Mouse (Mus musculus) kidney, postnatal 36 days (tissue): ENCODE data around the gene Ctrl.
A peak's percentile ranks its signal among the peaks of the same experiment; 100 is the strongest.
"Not testable (repeated sequence)": the region's sequence is repeated elsewhere in the genome, so short reads cannot be mapped to it uniquely, and the experiment has no call there.

Experiments used
- DNase-seq, 2 experiments: peaks; one replicate each; pipeline ENCODE4 v3.0.0; 2021 to 2022; ENCODE audit warnings: mixed read lengths in 2 of 2

Gene Ctrl

GRCm38 (mm10) chr8:105933762-105934161 is at the start of gene Ctrl:
Gene Ctrl, minus strand, starts transcription at chr8:105933862.
- no peak for DNase-seq

DNA sequence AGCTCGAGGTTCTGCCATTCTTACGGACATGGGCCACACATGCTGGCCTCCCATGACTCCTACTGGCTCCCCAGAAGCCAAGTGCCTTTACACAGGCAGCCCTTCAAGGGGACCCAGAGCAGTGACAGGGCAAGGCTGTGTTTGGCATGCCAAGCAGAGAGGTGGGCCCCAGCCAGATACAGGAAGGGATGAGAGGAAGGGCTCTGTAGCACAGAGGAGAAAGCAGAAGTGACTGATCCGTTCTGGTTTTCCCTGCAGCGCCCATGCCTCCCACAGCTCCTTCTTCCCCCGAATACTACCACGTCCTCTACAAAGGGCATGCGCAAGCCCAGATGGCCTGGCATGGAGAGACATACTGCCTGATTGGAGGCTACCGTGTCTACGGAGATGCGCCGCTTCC is 49.7 kb upstream of the Ctrl start:
- not testable (repeated sequence) for DNase-seq

GRCm38 (mm10) chr8:105981146-105981545 is 47.5 kb upstream of the Ctrl start:
- DNase-seq = no peak

- no peak for DNase-seq
Measured at GRCm38 (mm10) chr8:105979325-105979724, 45.7 kb upstream of the Ctrl start, which contains the start of gene Dpep3. Gene Dpep3, minus strand, starts transcription at chr8:105979429.

GRCm38 (mm10) chr8:105975363-105975762 is 41.7 kb upstream of the Ctrl start:
- no peak for DNase-seq

- DNase-seq = no peak
Measured at GRCm38 (mm10) chr8:105971019-105971720, 37.5 kb upstream of the Ctrl start.

GRCm38 (mm10) chr8:105969367-105969766 is 35.7 kb upstream of the Ctrl start:
- DNase-seq = no peak

- DNase-seq = no peak
Measured at GRCm38 (mm10) chr8:105966692-105967311, 33.1 kb upstream of the Ctrl start.

DNA sequence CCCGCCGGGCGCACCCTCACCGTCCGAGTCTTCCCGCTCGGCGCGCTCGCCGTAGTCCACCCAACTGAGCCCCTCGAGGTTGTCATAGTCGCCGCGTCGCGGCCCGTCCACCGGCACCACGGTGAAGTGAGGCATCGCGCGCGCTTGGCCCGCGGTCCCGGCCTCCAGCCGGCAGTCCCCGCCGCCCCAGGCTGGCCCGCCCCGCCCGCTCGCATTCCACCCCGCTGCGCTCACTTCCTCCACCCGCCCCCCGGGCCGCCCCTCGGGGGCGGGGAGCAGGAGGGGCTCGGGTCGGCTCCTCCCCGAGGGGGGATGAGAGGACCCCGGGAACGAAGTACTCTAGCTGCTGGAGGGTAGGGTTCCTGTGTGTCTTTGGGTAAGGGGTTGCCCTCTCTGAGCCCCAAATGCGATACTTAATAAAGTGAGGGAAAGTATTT is 32.3 kb upstream of the Ctrl start, which contains the start of gene Slc12a4:
Gene Slc12a4 (minus strand): TSS at position 193 of the 437 bp plus-strand sequence.
- peak; percentile 73 to 90 for DNase-seq

DNA sequence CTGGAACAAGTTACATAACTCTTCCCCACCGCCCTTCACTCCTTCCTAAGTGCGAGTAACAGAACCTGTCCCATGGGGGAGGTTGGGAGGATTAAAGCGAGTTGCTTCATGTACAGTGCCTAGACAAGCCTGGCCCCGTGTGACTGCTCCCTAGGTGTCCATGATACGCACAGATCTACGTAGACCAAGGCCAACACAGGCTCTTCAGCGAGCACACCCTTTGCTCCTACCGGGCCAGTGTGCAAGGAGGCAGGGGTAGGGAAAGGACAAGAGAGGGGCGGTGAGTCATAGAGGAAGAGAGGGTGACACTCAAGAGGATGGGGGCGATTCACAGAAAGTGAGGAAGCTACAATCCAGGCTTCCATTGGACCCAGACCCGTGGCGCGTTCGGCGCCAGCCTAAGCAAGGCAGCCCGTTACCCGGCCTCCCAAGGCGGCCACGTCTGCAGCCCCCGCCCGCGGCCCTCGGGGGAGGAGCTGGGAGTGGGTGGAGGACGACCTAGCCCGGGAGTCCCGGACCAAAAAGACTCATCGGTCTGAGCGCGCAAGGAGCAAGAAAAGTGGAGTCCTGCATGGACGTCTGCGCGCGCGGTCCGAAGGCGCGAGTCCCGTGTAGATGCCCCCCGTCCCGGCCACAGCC is 31.7 kb upstream of the Ctrl start:
- DNase-seq = peak; percentile 36 to 69

DNA sequence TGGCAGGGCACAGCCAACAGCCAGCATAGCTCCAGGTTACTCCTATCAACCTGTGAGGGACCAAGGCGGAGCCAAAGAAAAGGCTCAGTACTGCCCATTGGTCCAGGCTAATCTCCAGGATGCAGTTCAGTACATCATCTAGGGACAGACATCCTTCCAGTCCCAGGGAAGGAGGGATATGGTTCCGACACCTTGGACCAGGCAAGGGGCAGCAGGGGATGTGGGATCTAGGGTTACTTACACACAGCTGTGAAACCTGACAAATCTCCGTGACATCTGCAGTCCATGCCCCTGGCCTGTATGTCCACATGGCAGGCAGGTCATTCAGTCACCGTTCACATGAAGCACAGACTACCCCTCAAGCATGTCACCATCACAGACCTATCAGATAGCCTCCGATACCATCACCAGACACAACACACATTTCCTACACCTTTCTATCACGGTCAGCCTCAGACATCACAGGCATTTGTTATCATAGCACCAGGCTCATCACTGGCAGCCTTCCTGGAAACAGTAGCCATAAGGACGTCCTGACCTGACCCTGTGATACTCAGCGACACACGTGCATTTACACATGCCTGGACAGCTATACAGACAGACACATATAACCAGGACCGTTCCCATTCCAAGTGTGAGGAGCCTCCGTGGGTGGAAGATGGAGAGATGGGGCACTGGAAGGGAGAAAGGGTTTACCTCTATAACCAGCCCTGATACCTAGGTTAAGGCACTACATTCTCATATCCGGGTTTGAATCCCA is 31.0 kb upstream of the Ctrl start:
- DNase-seq = no peak

DNA sequence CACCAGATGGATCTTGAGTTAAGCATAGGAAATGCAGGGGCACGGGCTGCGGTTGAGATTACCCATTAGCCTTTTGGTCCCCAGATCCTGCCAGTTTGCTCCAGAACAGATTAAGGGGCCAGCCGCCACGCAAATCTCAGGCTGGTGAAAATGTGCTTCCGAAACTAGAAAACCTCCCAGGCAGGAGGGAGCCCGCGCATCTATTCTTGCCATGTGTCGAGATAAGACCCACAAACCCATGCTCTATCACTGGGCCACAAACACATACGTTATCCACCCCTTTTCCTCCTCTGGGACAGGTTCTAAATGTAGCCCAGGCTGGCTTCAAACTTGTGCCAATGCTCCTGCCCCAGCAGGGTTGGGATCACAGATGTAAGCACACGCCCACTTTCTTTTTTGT is 27.9 kb upstream of the Ctrl start:
- no peak for DNase-seq

GRCm38 (mm10) chr8:105961101-105961500 is 27.4 kb upstream of the Ctrl start:
- no peak for DNase-seq

- DNase-seq = peak; percentile 88 to 90
Measured at GRCm38 (mm10) chr8:105959350-105959749, 25.7 kb upstream of the Ctrl start.

- DNase-seq = peak; percentile 69 to 82
Measured at GRCm38 (mm10) chr8:105957813-105958212, 24.2 kb upstream of the Ctrl start.

DNA sequence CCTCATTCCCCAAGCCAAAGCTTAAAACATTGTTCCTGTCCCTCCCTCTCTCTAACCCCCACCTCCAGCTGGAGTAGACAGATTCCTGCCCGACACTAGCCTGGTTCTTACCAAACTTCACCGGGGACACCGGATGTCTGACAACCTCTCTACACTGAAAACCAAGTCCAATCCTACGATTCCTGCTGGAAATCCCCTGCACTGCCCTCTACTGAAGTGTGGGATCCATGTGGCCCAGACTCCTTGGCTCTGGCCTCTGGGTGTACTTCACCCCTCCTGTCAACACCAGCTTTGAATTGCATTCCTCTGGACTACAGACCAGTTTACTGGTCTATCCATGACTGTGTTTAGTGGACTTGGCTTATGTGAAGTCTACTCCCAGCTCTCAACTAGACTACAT is 22.9 kb upstream of the Ctrl start:
- DNase-seq = no peak

DNA sequence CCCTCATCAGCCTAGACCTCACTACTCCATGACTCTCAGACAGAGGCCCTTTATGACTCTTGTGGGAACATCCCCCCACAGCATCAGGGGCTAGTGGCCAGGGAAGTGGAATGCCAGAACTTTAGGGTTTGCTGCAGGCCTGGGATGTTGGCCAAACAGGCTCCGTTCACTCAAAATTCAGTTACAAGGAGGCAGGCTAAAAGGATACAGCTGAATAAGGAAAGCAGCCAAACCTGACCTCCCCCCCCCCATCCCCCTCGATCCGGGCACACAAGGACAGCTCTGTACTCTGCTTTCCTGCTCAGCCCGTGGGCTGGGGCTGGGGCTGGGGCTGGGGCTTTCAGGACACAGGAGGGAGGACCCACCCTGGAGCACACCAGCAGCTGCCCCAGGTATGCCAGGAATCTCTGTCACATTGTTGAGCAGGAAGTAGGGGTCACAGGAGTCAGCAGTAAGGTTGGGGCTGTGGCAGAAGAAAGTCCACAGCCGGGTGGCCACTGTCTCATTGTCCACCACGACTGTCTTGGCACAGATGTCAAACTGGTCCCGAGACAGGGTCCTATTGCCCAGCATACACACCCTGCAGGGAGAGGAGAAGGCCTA is 17.5 kb upstream of the Ctrl start:
- DNase-seq = peak; percentile 37 to 52

GRCm38 (mm10) chr8:105949350-105949749 is 15.7 kb upstream of the Ctrl start:
- DNase-seq = peak in 1 of 2 experiments; percentile 65

GRCm38 (mm10) chr8:105943321-105943739 is 9.7 kb upstream of the Ctrl start, which contains the start of gene Lcat:
Gene Lcat, minus strand, starts transcription at chr8:105943382.
- no peak for DNase-seq

DNA sequence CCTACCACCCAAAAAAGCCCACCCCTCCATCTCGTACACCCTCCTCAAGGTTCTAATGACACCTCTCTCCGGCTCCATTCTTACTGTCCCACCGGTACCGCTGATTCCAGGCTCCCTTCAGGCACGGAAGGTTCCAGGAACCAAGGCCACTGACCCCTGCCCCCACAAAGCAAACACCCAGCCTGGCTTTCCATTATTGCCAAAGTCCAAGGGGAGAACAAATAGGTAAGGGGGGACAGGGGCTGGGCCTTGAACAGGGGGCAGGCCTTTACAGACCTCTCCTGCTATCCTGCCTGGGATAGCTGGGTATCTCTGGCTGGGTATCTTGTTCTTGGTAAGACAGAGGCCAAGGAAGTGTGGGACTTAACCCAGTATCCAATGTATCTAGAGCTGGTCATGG is 8.9 kb upstream of the Ctrl start:
- no peak for DNase-seq

- DNase-seq = no peak
Measured at GRCm38 (mm10) chr8:105942026-105942425, 8.4 kb upstream of the Ctrl start.

GRCm38 (mm10) chr8:105938306-105938669 is 4.6 kb upstream of the Ctrl start, which contains the start of gene Psmb10:
Gene Psmb10, minus strand, starts transcription at chr8:105938444.
- DNase-seq = peak; percentile 33 to 64
